Mouse (Mus musculus): Measurements from ENCODE around the gene Bola1. TPM values are rescaled to one million over a fixed set of nuclear protein-coding genes. Genes with fewer than 3 reads are reported as not detected.
"Not testable (repeated sequence)": the region's sequence is repeated elsewhere in the genome, so short reads cannot be mapped to it uniquely, and the experiment has no call there.

Bola1 gene
- polyA plus RNA-seq, 1 experiment, result 38.3 TPM

GRCm38 (mm10) chr3:96222774-96223173, 3.3 kb upstream of the Bola1 start:
- TF ChIP-seq CTCF (IDR thresholded peaks at IDR 0.05; ENCODE audit: control insufficient read depth, insufficient read depth, insufficient replicate concordance, low read depth, low read length) (no peak), POLR2A (IDR thresholded peaks at IDR 0.05; ENCODE audit: control insufficient read depth, low read depth, low read length) (no peak)
- peak overlapping the region; percentile 14; the same call in 1 of the 2 replicates for H3K4me3 ChIP-seq (ENCODE audit: control insufficient read depth, low read depth, low read length)
- H3K27ac ChIP-seq (ENCODE audit: control insufficient read depth, insufficient read depth, low read depth, low read length), result no peak overlapping the region
- peaks cover 2% of the 10 kb centered on the region for H3K4me1 ChIP-seq (ENCODE audit: control insufficient read depth, insufficient read depth, low read length)
- H3K36me3 ChIP-seq (ENCODE audit: control insufficient read depth, insufficient read depth, low read length), result no peaks in the 10 kb centered on the region
- H3K27me3 ChIP-seq (ENCODE audit: control insufficient read depth, insufficient read depth, low read length), result no peaks in the 10 kb centered on the region

GRCm38 (mm10) chr3:96221640-96222038, 2.1 kb upstream of the Bola1 start:
- Histone ChIP-seq H3K4me3 (ENCODE audit: control insufficient read depth, low read depth, low read length) (peak overlapping the region; percentile 86), H3K27ac (ENCODE audit: control insufficient read depth, insufficient read depth, low read depth, low read length) (peak overlapping the region; percentile 83; the same call in 1 of the 2 replicates), H3K4me1 (ENCODE audit: control insufficient read depth, insufficient read depth, low read length) (peaks cover 2% of the 10 kb centered on the region), H3K36me3 (ENCODE audit: control insufficient read depth, insufficient read depth, low read length) (no peaks in the 10 kb centered on the region), H3K27me3 (ENCODE audit: control insufficient read depth, insufficient read depth, low read length) (no peaks in the 10 kb centered on the region)
- no peak for TF ChIP-seq CTCF (IDR thresholded peaks at IDR 0.05; ENCODE audit: control insufficient read depth, insufficient read depth, insufficient replicate concordance, low read depth, low read length)
- TF ChIP-seq POLR2A (IDR thresholded peaks at IDR 0.05; ENCODE audit: control insufficient read depth, low read depth, low read length), result no peak

GRCm38 (mm10) chr3:96220765-96221639, 1.5 kb upstream of the Bola1 start, which contains the start of the genes Hist2h2ac and Hist2h2be:
TSS of gene Hist2h2ac (minus strand) at chr3:96220880.
TSS of gene Hist2h2be (plus strand) at chr3:96221119.
- peaks cover 2% of the 10 kb centered on the region for H3K4me1 ChIP-seq (ENCODE audit: control insufficient read depth, insufficient read depth, low read length)
- no peaks in the 10 kb centered on the region for H3K36me3 ChIP-seq (ENCODE audit: control insufficient read depth, insufficient read depth, low read length)
- H3K27ac ChIP-seq (ENCODE audit: control insufficient read depth, insufficient read depth, low read depth, low read length), result peak within 1 kb of the TSS; percentile 83
- no peak for TF ChIP-seq CTCF (IDR thresholded peaks at IDR 0.05; ENCODE audit: control insufficient read depth, insufficient read depth, insufficient replicate concordance, low read depth, low read length)
- 0 out of 2 replicates have a peak, but pooled peaks have one; percentile 54 for TF ChIP-seq POLR2A (IDR thresholded peaks at IDR 0.05; ENCODE audit: control insufficient read depth, low read depth, low read length)
- peak within 1 kb of the TSS; percentile 86 for H3K4me3 ChIP-seq (ENCODE audit: control insufficient read depth, low read depth, low read length)
- no peaks in the 10 kb centered on the region for H3K27me3 ChIP-seq (ENCODE audit: control insufficient read depth, insufficient read depth, low read length)

GRCm38 (mm10) chr3:96220131-96220764, 739 bp upstream of the Bola1 start:
- not testable (repeated sequence) for H3K36me3 ChIP-seq (ENCODE audit: control insufficient read depth, insufficient read depth, low read length); H3K27me3 ChIP-seq (ENCODE audit: control insufficient read depth, insufficient read depth, low read length); H3K4me1 ChIP-seq (ENCODE audit: control insufficient read depth, insufficient read depth, low read length)
- peak overlapping the region; percentile 83 for H3K27ac ChIP-seq (ENCODE audit: control insufficient read depth, insufficient read depth, low read depth, low read length)
- peak; percentile 64 for TF ChIP-seq POLR2A (IDR thresholded peaks at IDR 0.05; ENCODE audit: control insufficient read depth, low read depth, low read length)
- peak overlapping the region; percentile 86 for H3K4me3 ChIP-seq (ENCODE audit: control insufficient read depth, low read depth, low read length)

- TF ChIP-seq CTCF (IDR thresholded peaks at IDR 0.05; ENCODE audit: control insufficient read depth, insufficient read depth, insufficient replicate concordance, low read depth, low read length) (no peak), POLR2A (IDR thresholded peaks at IDR 0.05; ENCODE audit: control insufficient read depth, low read depth, low read length) (no peak)
- H3K4me1 ChIP-seq (ENCODE audit: control insufficient read depth, insufficient read depth, low read length), result peaks cover 2% of the 10 kb centered on the region
- no peaks in the 10 kb centered on the region for H3K27me3 ChIP-seq (ENCODE audit: control insufficient read depth, insufficient read depth, low read length)
- peak overlapping the region; percentile 86 for H3K4me3 ChIP-seq (ENCODE audit: control insufficient read depth, low read depth, low read length)
- no peaks in the 10 kb centered on the region for H3K36me3 ChIP-seq (ENCODE audit: control insufficient read depth, insufficient read depth, low read length)
- H3K27ac ChIP-seq (ENCODE audit: control insufficient read depth, insufficient read depth, low read depth, low read length), result peak overlapping the region; percentile 83
These were observed 293 bp downstream of the Bola1 start for GRCm38 (mm10) chr3:96219191-96219641.

GRCm38 (mm10) chr3:96209242-96209641, 10.3 kb downstream of the Bola1 start:
- TF ChIP-seq CTCF (IDR thresholded peaks at IDR 0.05; ENCODE audit: control insufficient read depth, insufficient read depth, insufficient replicate concordance, low read depth, low read length) (peak; percentile 26; the same call in 1 of the 2 replicates), POLR2A (IDR thresholded peaks at IDR 0.05; ENCODE audit: control insufficient read depth, low read depth, low read length) (no peak)
- no peaks in the 10 kb centered on the region for H3K27me3 ChIP-seq (ENCODE audit: control insufficient read depth, insufficient read depth, low read length)
- H3K36me3 ChIP-seq (ENCODE audit: control insufficient read depth, insufficient read depth, low read length), result no peaks in the 10 kb centered on the region
- H3K4me3 ChIP-seq (ENCODE audit: control insufficient read depth, low read depth, low read length), result peak overlapping the region; percentile 24
- H3K27ac ChIP-seq (ENCODE audit: control insufficient read depth, insufficient read depth, low read depth, low read length), result no peak overlapping the region
- peaks cover 2% of the 10 kb centered on the region for H3K4me1 ChIP-seq (ENCODE audit: control insufficient read depth, insufficient read depth, low read length)

GRCm38 (mm10) chr3:96207819-96208218, 11.7 kb downstream of the Bola1 start:
- peak overlapping the region; percentile 49; the same call in 1 of the 2 replicates for H3K4me3 ChIP-seq (ENCODE audit: control insufficient read depth, low read depth, low read length)
- TF ChIP-seq POLR2A (IDR thresholded peaks at IDR 0.05; ENCODE audit: control insufficient read depth, low read depth, low read length) (no peak), CTCF (IDR thresholded peaks at IDR 0.05; ENCODE audit: control insufficient read depth, insufficient read depth, insufficient replicate concordance, low read depth, low read length) (no peak)
- H3K27me3 ChIP-seq (ENCODE audit: control insufficient read depth, insufficient read depth, low read length), result no peaks in the 10 kb centered on the region
- H3K36me3 ChIP-seq (ENCODE audit: control insufficient read depth, insufficient read depth, low read length), result no peaks in the 10 kb centered on the region
- H3K4me1 ChIP-seq (ENCODE audit: control insufficient read depth, insufficient read depth, low read length), result peaks cover 2% of the 10 kb centered on the region
- no peak overlapping the region for H3K27ac ChIP-seq (ENCODE audit: control insufficient read depth, insufficient read depth, low read depth, low read length)

Measured in testis, adult 2 months (tissue).